Mouse (Mus musculus): ENCODE data around the gene Palld. TPM values are rescaled to one million over a fixed set of nuclear protein-coding genes. Genes with fewer than 3 reads are reported as not detected.

The Palld gene
- polyA plus RNA-seq, 1 experiment from 2014 or later: 18.1 TPM

DNA sequence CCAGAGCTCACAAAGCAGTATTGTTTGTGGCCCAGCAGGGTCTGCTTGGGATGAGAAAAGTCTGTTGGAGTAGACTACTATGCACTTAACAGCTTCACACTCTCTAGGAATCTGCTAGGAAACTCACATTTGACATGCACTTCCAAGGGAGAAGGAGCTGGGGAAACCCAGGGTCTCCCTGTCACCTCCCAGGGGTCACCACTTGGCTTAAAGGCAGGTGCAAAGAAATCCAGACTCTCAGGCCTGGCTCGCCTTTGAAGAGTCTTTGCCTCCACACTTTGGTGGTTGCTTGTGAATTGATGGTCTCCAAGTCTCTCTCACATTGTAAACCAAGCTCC lies 272.9 kb downstream of the Palld start:
- ATAC-seq (ENCODE audit: low FRiP score, low read depth): no peak; the same call in 1 of the 2 replicates
- 52% methylated on average over 1 of the region's 1 CpGs for WGBS
- Histone ChIP-seq H3K4me3 (no peak overlapping the region), H3K9ac (no peak overlapping the region), H3K36me3 (no peaks in the 10 kb centered on the region), H3K27me3 (no peaks in the 10 kb centered on the region), H3K4me2 (no peak overlapping the region), H3K9me3 (no peaks in the 10 kb centered on the region), H3K27ac (replicated peaks) (0 out of 2 replicates have a peak overlapping the region, but pooled peaks have one; percentile 31), H3K4me1 (replicated peaks) (no peaks in the 10 kb centered on the region)

- Histone ChIP-seq H3K4me3 (no peak overlapping the region), H3K9me3 (no peaks in the 10 kb centered on the region), H3K36me3 (no peaks in the 10 kb centered on the region), H3K9ac (no peak overlapping the region), H3K27ac (replicated peaks) (0 out of 2 replicates have a peak overlapping the region, but pooled peaks have one; percentile 31), H3K4me1 (replicated peaks) (no peaks in the 10 kb centered on the region), H3K4me2 (no peak overlapping the region), H3K27me3 (no peaks in the 10 kb centered on the region)
- WGBS: 72% methylated on average over 3 of the region's 3 CpGs
- ATAC-seq (ENCODE audit: low FRiP score, low read depth): peak; percentile 75
Observed at GRCm38 (mm10) chr8:61628938-61629630, 273.4 kb downstream of the Palld start.

- Histone ChIP-seq H3K36me3 (no peaks in the 10 kb centered on the region), H3K4me2 (no peak overlapping the region), H3K4me3 (no peak overlapping the region), H3K9ac (no peak overlapping the region), H3K27me3 (no peaks in the 10 kb centered on the region), H3K4me1 (replicated peaks) (no peaks in the 10 kb centered on the region), H3K9me3 (no peaks in the 10 kb centered on the region), H3K27ac (replicated peaks) (no peak overlapping the region)
- ATAC-seq (ENCODE audit: low FRiP score, low read depth): no peak
- 91% methylated on average over 8 of the region's 8 CpGs for WGBS
Observed at GRCm38 (mm10) chr8:61626246-61626952, 276.1 kb downstream of the Palld start.

- no peak for ATAC-seq (ENCODE audit: low FRiP score, low read depth)
Observed at GRCm38 (mm10) chr8:61625656-61626210, 276.8 kb downstream of the Palld start.

DNA sequence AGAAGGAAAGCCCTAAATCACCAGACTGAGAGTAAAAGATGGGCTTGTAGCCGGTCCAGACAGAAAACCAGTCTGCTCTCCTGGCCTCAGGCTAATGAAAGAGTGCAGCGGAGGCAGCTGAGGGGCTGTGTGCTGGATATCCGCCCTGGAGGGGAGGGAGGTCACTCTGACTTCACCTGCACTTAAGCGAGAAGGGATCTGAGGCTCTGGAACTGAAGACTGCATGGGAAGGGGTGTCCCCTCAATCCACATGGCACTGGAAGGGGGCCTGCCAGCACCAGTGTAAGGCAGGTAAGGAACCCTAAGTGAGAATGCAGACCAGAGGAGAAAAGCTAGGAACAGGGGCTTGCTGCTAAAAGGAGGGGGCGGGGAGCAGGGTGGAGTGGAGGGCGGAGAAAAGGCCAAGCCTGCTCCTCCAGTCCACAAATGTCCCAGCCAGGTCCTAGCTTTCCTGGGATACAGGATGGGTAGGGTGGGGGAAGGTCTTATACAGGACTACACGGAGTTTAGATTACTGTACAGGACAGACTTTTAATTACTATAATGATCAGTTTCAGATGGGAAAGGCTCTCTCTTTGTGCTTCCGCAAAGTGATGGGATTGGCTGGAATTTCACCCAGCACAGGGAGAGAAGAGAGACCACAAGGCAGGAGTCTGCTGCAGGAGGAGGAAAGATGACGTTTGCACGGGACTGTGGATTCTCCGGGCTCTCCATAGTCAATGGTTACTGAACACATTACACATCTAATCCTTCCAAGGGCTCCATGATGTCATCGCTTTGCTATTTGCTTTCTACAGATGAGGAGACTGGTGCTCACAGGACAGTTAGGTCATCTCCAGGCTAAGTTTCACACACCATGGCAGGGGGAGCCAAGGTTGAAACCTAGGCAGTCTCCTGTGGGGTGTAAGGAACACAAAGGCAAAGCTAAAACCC lies 278.7 kb downstream of the Palld start:
- Histone ChIP-seq H3K4me2 (no peak overlapping the region), H3K4me3 (no peak overlapping the region), H3K4me1 (replicated peaks) (no peaks in the 10 kb centered on the region), H3K27me3 (no peaks in the 10 kb centered on the region), H3K9me3 (no peaks in the 10 kb centered on the region), H3K27ac (replicated peaks) (no peak overlapping the region), H3K36me3 (no peaks in the 10 kb centered on the region), H3K9ac (no peak overlapping the region)
- peak; percentile 30; the same call in 1 of the 2 replicates for ATAC-seq (ENCODE audit: low FRiP score, low read depth)
- WGBS: 47% methylated on average over 12 of the region's 12 CpGs

More at GRCm38 (mm10) chr8:61625656-61626210, 276.8 kb downstream of the Palld start:
- Histone ChIP-seq H3K36me3 (no peaks in the 10 kb centered on the region), H3K27ac (replicated peaks) (no peak overlapping the region), H3K27me3 (no peaks in the 10 kb centered on the region), H3K4me3 (no peak overlapping the region), H3K4me2 (no peak overlapping the region), H3K9ac (no peak overlapping the region), H3K4me1 (replicated peaks) (no peaks in the 10 kb centered on the region), H3K9me3 (no peaks in the 10 kb centered on the region)
- 83% methylated on average over 8 of the region's 8 CpGs for WGBS

- Histone ChIP-seq H3K9me3 (no peaks in the 10 kb centered on the region), H3K36me3 (no peaks in the 10 kb centered on the region), H3K4me1 (replicated peaks) (no peaks in the 10 kb centered on the region), H3K27ac (replicated peaks) (no peak overlapping the region), H3K27me3 (no peaks in the 10 kb centered on the region), H3K4me3 (no peak overlapping the region), H3K4me2 (no peak overlapping the region), H3K9ac (no peak overlapping the region)
- no peak for ATAC-seq (ENCODE audit: low FRiP score, low read depth)
- 83% methylated on average over 3 of the region's 3 CpGs for WGBS
Observed at GRCm38 (mm10) chr8:61621300-61621699, 281.2 kb downstream of the Palld start.

DNA sequence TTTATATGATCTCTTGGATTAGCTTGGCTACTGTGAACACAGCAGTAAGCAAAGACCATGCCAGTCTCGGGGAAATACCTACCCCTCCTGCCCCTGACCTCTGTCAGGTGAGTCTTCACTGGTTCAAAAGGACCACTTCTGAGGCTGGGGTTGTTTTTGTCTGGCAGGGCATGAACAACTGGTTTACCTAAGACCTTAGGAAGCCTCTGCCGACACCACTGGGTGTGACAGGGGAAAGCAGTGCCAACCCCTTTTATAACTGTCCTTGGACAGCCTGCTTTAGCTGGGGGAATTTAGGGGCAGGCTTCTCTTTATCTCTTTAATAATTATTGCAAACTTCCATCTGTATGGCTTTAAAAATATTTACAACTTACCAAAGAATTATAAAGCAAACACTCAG lies 284.8 kb downstream of the Palld start:
- no peaks in the 10 kb centered on the region for H3K36me3 ChIP-seq
- no peak overlapping the region for H3K4me3 ChIP-seq
- ATAC-seq (ENCODE audit: low FRiP score, low read depth): no peak
- WGBS: 84% methylated on average over 2 of the region's 2 CpGs
- H3K4me1 ChIP-seq (replicated peaks): no peaks in the 10 kb centered on the region
- H3K27me3 ChIP-seq: no peaks in the 10 kb centered on the region
- no peaks in the 10 kb centered on the region for H3K9me3 ChIP-seq
- no peak overlapping the region for H3K4me2 ChIP-seq
- H3K9ac ChIP-seq: no peak overlapping the region
- no peak overlapping the region for H3K27ac ChIP-seq (replicated peaks)

GRCm38 (mm10) chr8:61617049-61617448 lies 285.4 kb downstream of the Palld start:
- no peak overlapping the region for H3K4me2 ChIP-seq
- H3K4me1 ChIP-seq (replicated peaks): no peaks in the 10 kb centered on the region
- no peak overlapping the region for H3K4me3 ChIP-seq
- no peak for ATAC-seq (ENCODE audit: low FRiP score, low read depth)
- no peak overlapping the region for H3K27ac ChIP-seq (replicated peaks)
- no peaks in the 10 kb centered on the region for H3K27me3 ChIP-seq
- H3K9ac ChIP-seq: no peak overlapping the region
- 71% methylated on average over 3 of the region's 3 CpGs for WGBS
- H3K36me3 ChIP-seq: no peaks in the 10 kb centered on the region
- H3K9me3 ChIP-seq: no peaks in the 10 kb centered on the region

DNA sequence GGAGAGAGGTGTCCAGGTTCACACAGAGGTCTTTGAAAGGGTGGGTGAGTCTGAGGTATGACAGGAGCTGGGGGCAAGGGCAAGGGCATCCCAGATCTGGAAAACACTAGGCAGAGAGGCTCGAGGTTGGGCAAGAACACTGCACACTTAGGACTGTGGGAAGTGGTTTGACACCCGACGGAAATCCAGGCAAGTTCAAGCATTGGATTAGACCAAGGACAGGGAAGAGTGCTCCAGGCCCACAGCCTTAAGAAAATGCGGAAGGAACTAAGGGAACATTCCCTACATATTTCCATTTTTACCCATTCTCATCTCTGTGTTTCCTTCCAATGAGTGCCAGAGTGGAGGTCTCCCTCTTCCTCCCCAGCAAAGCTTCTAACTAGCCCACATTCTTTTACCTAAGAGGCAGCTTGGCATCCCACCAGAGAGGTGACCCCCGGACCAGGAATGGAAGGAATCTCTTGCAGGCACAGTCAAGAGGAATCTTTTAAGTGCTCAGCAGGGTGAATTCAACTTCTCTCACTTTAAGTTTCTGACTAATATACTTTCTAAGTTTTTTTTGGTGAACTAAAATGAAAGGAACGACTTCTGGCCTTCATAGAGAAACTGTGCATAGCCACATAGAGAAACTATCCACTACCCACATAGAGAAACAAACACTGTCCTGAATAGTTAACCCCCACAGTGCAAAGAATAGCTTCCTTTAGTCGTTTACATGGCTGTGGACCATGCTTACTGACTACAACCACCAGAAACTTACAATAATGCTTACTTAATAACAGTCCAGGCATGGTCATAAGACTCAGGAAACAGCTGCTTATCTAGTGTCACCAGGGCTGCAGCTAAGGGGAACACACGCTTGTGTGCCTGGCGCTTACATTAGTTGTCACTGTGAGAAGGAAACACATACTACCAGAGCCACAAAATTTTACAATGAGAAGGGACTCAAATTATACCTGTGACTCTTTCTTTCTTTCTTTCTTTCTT lies 286.5 kb downstream of the Palld start:
- no peak overlapping the region for H3K27ac ChIP-seq (replicated peaks)
- no peak overlapping the region for H3K4me2 ChIP-seq
- no peak overlapping the region for H3K9ac ChIP-seq
- no peaks in the 10 kb centered on the region for H3K9me3 ChIP-seq
- H3K4me3 ChIP-seq: no peak overlapping the region
- ATAC-seq (ENCODE audit: low FRiP score, low read depth): no peak
- no peaks in the 10 kb centered on the region for H3K27me3 ChIP-seq
- no peaks in the 10 kb centered on the region for H3K4me1 ChIP-seq (replicated peaks)
- 78% methylated on average over 9 of the region's 9 CpGs for WGBS
- no peaks in the 10 kb centered on the region for H3K36me3 ChIP-seq

GRCm38 (mm10) chr8:61611741-61612140 lies 290.7 kb downstream of the Palld start:
- Histone ChIP-seq H3K4me3 (no peak overlapping the region), H3K4me2 (no peak overlapping the region), H3K9ac (no peak overlapping the region), H3K4me1 (replicated peaks) (peaks cover 6% of the 10 kb centered on the region; the same call in 1 of the 2 replicates), H3K9me3 (no peaks in the 10 kb centered on the region), H3K36me3 (no peaks in the 10 kb centered on the region), H3K27me3 (no peaks in the 10 kb centered on the region), H3K27ac (replicated peaks) (no peak overlapping the region)
- WGBS: 92% methylated on average over 6 of the region's 6 CpGs
- no peak for ATAC-seq (ENCODE audit: low FRiP score, low read depth)

- Histone ChIP-seq H3K27ac (replicated peaks) (no peak overlapping the region), H3K4me1 (replicated peaks) (peaks cover 10% of the 10 kb centered on the region; the same call in 1 of the 2 replicates), H3K4me2 (no peak overlapping the region), H3K9me3 (no peaks in the 10 kb centered on the region), H3K36me3 (no peaks in the 10 kb centered on the region), H3K9ac (no peak overlapping the region), H3K4me3 (no peak overlapping the region), H3K27me3 (no peaks in the 10 kb centered on the region)
- ATAC-seq (ENCODE audit: low FRiP score, low read depth): no peak
- WGBS: 94% methylated on average over 7 of the region's 7 CpGs
Observed at GRCm38 (mm10) chr8:61611077-61611476, 291.4 kb downstream of the Palld start.
